Mouse (Mus musculus) Patski (cell line): ENCODE measurements around the gene Klhl26. TPM values are rescaled to one million over a fixed set of nuclear protein-coding genes. Genes with fewer than 3 reads are reported as not detected.

Experiments used
- ATAC-seq: fragments of 100-300 bp; one replicate; pipeline ENCODE4 v1.8.0; 2021
- CTCF ChIA-PET: fragments of 350-600 bp; sonication (Branson Sonifier 250); formaldehyde crosslinking; loops from one replicate; lab custom pipeline; 2022; ENCODE audit warnings: inconsistent platforms; lab: Charles Lee
- POLR2A ChIA-PET: fragments of 350-600 bp; sonication (Branson Sonifier 250); formaldehyde crosslinking; loops from one replicate; lab custom pipeline; 2022; ENCODE audit warnings: antibody characterized with exemption, inconsistent platforms; lab: Charles Lee
- DNase-seq: peaks from one replicate; pipeline ENCODE4 v3.0.0-alpha.2; 2011; ENCODE audit warnings: low read depth, low spot score
- H3K27me3 ChIP-seq: fragments of 371-371 bp; one replicate; pipeline ENCODE4 v1.5.1; 2021
- CTCF ChIP-seq: fragments of 100-300 bp; IDR thresholded peaks from one replicate; pipeline ENCODE4 v1.5.1; 2021
- in situ Hi-C: fragments of 300-500 bp; cut with MboI; formaldehyde crosslinking; loops from 3 replicates; pipeline ENCODE4 v1.11.1; 2018; ENCODE audit warnings: low pct_unique_long_range_greater_than_20kb, mixed read lengths
- polyA plus RNA-seq: library from polyadenylated mRNA; unstranded; gene quantifications from one replicate; pipeline ENCODE4 v1.2.3, GENCODE M21; 2021

The Klhl26 gene
- polyA plus RNA-seq, 1 experiment from 2014 or later = 27.5 TPM

DNA sequence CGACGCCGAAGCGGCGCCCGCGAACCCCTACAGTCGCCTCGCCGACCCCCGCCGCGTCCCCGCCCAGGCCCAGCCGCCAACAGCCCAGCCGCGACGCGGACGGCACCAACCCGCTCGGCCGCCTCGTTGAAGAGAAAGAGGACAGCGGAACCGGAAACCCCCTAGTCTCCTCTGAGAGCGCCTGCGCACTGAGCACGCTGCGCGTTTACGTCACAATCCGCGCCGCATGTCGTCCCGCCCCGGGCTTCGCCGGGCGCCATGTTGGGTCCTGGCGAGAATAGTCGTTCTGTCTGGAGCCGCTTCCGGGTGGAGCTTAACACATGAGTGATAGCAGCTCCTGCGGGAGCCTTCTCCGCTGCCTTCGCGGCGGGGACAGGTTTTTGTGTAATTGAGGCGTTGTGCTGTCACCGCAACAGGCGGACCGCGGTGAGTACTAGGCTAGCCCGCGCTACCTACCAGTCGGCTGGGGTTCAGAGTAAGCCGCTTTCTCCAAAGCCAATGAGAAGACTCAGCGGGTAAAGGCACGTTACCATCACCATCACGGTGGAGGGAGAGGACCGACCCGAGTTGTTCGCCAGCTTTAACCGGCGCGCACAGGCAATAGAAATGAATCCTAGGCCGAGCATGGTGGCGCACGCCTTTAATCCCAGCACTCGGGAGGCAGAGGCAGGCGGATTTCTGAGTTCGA is 33.6 kb upstream of the Klhl26 start, which contains the start of gene Uba52:
Gene Uba52 (minus strand): TSS at position 574 of the 688 bp plus-strand sequence.
- POLR2A ChIA-PET = interaction anchor here (0.6 to 2.7 kb wide), 6 partner anchors 8 to 99 kb away, joined by 3 to 15 read pairs (median 3); partner anchors contain the start of gene Ell
- in situ Hi-C loops = no loop called here
- no peak for TF ChIP-seq CTCF
- DNase-seq = peak; percentile 64
- CTCF ChIA-PET = interaction anchor here (1.0 to 1.7 kb wide), 3 partner anchors 10 to 100 kb away, joined by 3 to 5 read pairs (median 3); no protein-coding TSS in a partner anchor
- ATAC-seq = peak; percentile 58
- H3K27me3 ChIP-seq = no peaks in the 10 kb centered on the region

- no peak for TF ChIP-seq CTCF
- CTCF ChIA-PET = interaction anchor here (1.0 to 1.4 kb wide), 2 partner anchors 17 to 101 kb away, joined by 3 read pairs; no protein-coding TSS in a partner anchor
- in situ Hi-C loops = no loop called here
- no peak for ATAC-seq
- DNase-seq = no peak
- POLR2A ChIA-PET = interaction anchor here (0.6 to 2.7 kb wide), 7 partner anchors 11 to 195 kb away, joined by 3 to 15 read pairs (median 3); partner anchors contain the start of gene Ell
- H3K27me3 ChIP-seq = no peaks in the 10 kb centered on the region
Measured at GRCm38 (mm10) chr8:70509281-70509952, 32.6 kb upstream of the Klhl26 start.

DNA sequence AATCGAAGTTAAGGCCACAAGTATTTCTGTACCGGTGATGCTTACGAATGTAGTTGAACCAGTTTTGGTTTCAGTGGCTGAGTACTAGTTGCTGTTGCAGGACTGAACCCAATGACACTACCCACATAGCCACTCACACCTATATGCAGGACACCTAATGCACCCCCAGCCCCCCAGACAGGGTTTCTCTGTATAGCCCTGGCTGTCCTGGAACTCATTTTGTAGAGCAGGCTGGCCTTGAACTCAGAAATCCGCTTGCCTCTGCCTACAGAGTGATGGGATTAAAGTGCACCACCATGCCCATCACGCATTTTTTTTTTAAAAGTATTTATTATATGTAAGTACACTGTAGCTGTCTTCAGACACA is 30.2 kb upstream of the Klhl26 start:
- ATAC-seq (no peak), DNase-seq (no peak)
- no peak for TF ChIP-seq CTCF
- POLR2A ChIA-PET = interaction anchor here (0.7 to 1.6 kb wide), 6 partner anchors 20 to 231 kb away, joined by 3 to 6 read pairs (median 4); partner anchors contain the start of genes Fkbp8 and Kxd1
- no peaks in the 10 kb centered on the region for H3K27me3 ChIP-seq
- in situ Hi-C loops = no loop called here
- CTCF ChIA-PET = interaction anchor here (1.2 to 2.5 kb wide), 3 partner anchors 13 to 154 kb away, joined by 3 to 7 read pairs (median 4); partner anchors contain the start of genes Crtc1 and Upf1

GRCm38 (mm10) chr8:70506328-70507026 is 29.7 kb upstream of the Klhl26 start, which contains the start of gene Rex1bd:
Gene Rex1bd, minus strand, starts transcription at chr8:70506752.
- no peak for TF ChIP-seq CTCF
- in situ Hi-C loops = no loop called here
- DNase-seq (peak; percentile 56), ATAC-seq (peak; percentile 77)
- POLR2A ChIA-PET = interaction anchor here (0.7 to 1.6 kb wide), 9 partner anchors 21 to 231 kb away, joined by 3 to 6 read pairs (median 4); partner anchors contain the start of genes Fkbp8, Kxd1 and Upf1
- CTCF ChIA-PET = interaction anchor here (1.2 to 2.5 kb wide), 6 partner anchors 13 to 153 kb away, joined by 3 to 14 read pairs (median 6); partner anchors contain the start of genes Crtc1 and Upf1
- no peaks in the 10 kb centered on the region for H3K27me3 ChIP-seq

DNA sequence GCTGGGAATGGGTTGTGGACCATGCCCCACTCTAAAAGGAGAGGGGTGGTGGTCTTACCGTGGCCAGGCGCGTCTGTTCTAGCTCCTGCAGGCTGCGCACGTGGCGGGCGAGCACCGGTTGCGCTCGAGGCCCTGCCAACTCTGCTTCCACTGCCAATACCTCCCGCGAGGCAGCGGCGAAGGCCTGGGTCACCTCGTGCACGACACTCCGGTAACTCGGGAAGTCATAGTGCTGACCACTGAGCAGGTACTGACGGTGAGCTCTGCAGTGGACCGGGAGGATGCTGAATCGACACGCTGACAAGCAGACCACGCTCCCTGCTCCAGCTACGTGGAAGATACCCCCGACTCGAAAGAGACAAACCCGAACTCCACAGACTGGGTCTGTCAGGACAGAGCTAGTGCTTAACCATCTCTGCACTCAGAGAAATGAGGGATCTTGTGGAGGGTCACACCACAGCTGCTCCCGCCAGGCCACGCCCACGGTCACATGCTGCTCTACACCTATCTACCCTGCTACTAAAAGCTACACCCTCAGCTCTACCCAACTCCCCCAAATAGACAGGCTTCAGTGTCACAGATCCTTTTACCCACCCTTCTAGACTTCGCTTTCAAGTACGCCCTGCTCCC is 29.0 kb upstream of the Klhl26 start:
- TF ChIP-seq CTCF = no peak
- DNase-seq (no peak), ATAC-seq (peak; percentile 9)
- POLR2A ChIA-PET = interaction anchor here (0.9 to 1.6 kb wide), 6 partner anchors 122 to 160 kb away, joined by 3 to 5 read pairs (median 4); partner anchors contain the start of gene Upf1
- CTCF ChIA-PET = interaction anchor here (0.8 to 3.0 kb wide), 18 partner anchors 20 to 165 kb away, joined by 3 to 18 read pairs (median 4); partner anchors contain the start of gene Upf1
- no peaks in the 10 kb centered on the region for H3K27me3 ChIP-seq
- in situ Hi-C loops = no loop called here

- in situ Hi-C loops = loop anchor here (5.0 kb wide), 2 partner anchors 93 to 128 kb away; no protein-coding TSS in a partner anchor
- H3K27me3 ChIP-seq = no peaks in the 10 kb centered on the region
- DNase-seq (no peak), ATAC-seq (no peak)
- TF ChIP-seq CTCF = no peak
- ChIA-PET POLR2A (interaction anchor here (1.1 to 1.3 kb wide), 2 partner anchors 81 to 129 kb away, joined by 3 to 4 read pairs; no protein-coding TSS in a partner anchor), CTCF (interaction anchor here (0.6 to 3.0 kb wide), 25 partner anchors 9 to 170 kb away, joined by 3 to 18 read pairs (median 4); partner anchors contain the start of gene Upf1)
Measured at GRCm38 (mm10) chr8:70504851-70505250, 28.1 kb upstream of the Klhl26 start.

DNA sequence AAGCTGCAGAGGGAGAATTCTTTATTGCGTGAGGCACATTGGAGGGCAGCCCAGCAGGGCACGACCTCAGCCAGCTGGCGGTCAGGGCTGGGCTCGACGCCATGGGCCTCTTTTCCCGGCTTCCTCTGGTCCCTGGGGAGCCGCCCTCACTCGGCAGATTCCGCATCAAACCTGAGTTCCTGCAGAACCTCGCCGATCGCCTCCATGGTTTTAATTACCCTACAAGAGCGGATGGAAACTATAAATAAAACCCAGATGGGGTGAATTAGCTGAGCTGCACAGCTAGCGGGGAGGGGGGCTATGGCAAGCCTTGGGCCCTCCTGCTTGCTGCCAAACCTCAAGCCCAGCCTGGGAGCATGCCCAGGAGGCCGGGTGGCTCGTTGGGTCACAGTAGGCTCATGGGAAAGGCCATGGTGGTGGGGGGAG is 27.5 kb upstream of the Klhl26 start:
- H3K27me3 ChIP-seq = no peaks in the 10 kb centered on the region
- DNase-seq (no peak), ATAC-seq (no peak)
- in situ Hi-C loops = loop anchor here (5.0 kb wide), 2 partner anchors 92 to 127 kb away; no protein-coding TSS in a partner anchor
- CTCF ChIA-PET = interaction anchor here (0.8 to 3.0 kb wide), 21 partner anchors 9 to 187 kb away, joined by 3 to 18 read pairs (median 4); partner anchors contain the start of gene Upf1
- POLR2A ChIA-PET = interaction anchor here (1.3 to 1.4 kb wide), 3 partner anchors 82 to 120 kb away, joined by 3 to 4 read pairs (median 4); no protein-coding TSS in a partner anchor
- no peak for TF ChIP-seq CTCF

DNA sequence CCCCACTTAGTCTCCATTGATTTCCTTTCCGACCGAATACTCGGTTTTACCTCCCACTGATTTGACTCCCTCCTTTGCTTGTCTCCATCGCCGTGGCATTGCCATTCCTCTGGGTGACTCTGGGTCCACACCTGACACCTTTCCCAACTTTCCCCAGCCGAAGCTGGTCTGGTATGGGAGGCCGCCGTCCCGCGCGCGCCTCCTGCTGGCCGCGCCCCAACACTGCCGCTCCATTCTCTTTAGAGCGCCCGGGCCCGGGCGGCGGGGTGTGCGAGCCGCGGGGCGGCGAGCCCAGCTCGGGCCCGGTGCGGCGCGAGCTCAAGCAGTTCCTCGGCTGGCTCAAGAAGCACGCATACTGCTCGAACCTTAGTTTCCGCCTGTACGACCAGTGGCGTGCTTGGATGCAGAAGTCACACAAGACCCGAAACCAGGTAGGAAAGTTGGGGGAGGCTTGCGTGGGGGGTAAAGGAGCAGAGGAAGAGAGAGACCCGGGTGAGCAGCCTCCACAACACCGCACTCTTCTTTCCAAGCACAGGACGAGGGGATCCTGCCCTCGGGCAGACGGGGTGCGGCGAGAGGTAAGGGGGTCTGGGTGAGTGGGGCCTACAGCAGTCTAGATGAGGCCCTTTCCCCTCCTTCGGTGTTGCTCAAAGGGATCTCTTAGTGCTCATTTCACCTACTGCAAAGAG is 26.4 kb upstream of the Klhl26 start:
- CTCF ChIA-PET = interaction anchor here (0.8 to 3.0 kb wide), 9 partner anchors 48 to 119 kb away, joined by 3 to 18 read pairs (median 3); no protein-coding TSS in a partner anchor
- no peak for TF ChIP-seq CTCF
- DNase-seq (no peak), ATAC-seq (no peak)
- no peaks in the 10 kb centered on the region for H3K27me3 ChIP-seq
- POLR2A ChIA-PET = interaction anchor here (0.6 to 1.4 kb wide), 4 partner anchors 87 to 200 kb away, joined by 3 to 4 read pairs (median 3); no protein-coding TSS in a partner anchor
- in situ Hi-C loops = loop anchor here (5.0 kb wide), 2 partner anchors 91 to 126 kb away; no protein-coding TSS in a partner anchor
